Mouse (Mus musculus) ES-E14 (cell line): ENCODE results near the gene Chd8.

ENCODE experiments used
- CHD2 ChIP-seq: IDR thresholded peaks from 2 replicates; pipeline ENCODE4 v1.6.1; 2014; ENCODE audit warnings: mild to moderate bottlenecking, low read depth, low read length, inconsistent platforms
- MAFK ChIP-seq: IDR thresholded peaks from 2 replicates; pipeline ENCODE4 v1.6.1; 2014; ENCODE audit warnings: mild to moderate bottlenecking, low read depth, low read length, inconsistent platforms; ENCODE audit not compliant: insufficient read depth

DNA sequence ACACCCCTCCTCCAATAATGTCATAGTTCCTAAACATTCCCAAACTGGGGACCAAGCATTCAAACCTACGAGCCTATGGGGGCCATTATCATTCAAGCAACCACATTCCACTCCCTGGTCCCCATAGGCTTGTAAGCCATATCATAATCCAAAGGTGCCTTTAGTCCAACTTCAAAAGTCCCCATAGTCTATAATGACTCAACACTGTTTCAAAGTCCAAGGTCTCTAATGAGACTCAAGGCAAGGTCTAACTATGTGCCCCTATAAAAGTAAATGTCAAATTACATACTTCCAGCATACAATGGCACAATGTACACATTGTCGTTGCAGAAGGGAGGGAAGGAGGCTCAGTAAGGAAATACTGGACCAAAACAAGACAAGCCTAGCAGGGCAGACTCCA, 102.6 kb downstream of the Chd8 start:
- TF ChIP-seq MAFK (no peak), CHD2 (no peak)
